Mouse (Mus musculus) urinary bladder, postnatal 4 days (tissue): ENCODE results near the gene Polr1c.

ENCODE experiments used
- DNase-seq, 2 experiments: peaks; one replicate each; pipeline ENCODE4 v3.0.0; 2021 to 2022; ENCODE audit warnings: low spot score in 2 of 2

Polr1c gene

GRCm38 (mm10) chr17:46247512-46248188 lies at the start of gene Polr1c, which contains the start of gene Yipf3:
Gene Polr1c (minus strand): TSS chr17:46248054.
Gene Yipf3 (plus strand): TSS chr17:46248080.
- DNase-seq, result peak; percentile 91 to 96

- no peak for DNase-seq
These were observed 49.1 kb upstream of the Polr1c start for GRCm38 (mm10) chr17:46297028-46297363.

GRCm38 (mm10) chr17:46296601-46297000 lies 48.7 kb upstream of the Polr1c start:
- DNase-seq, result no peak

- DNase-seq, result peak in 1 of 2 experiments; percentile 55
These were observed 39.8 kb upstream of the Polr1c start for GRCm38 (mm10) chr17:46287678-46288095.

- DNase-seq, result no peak
These were observed 37.6 kb upstream of the Polr1c start for GRCm38 (mm10) chr17:46285407-46285806.

- no peak for DNase-seq
These were observed 36.8 kb upstream of the Polr1c start for GRCm38 (mm10) chr17:46284653-46285052.

- no peak for DNase-seq
These were observed 36.1 kb upstream of the Polr1c start for GRCm38 (mm10) chr17:46283911-46284310.

GRCm38 (mm10) chr17:46283140-46283539 lies 35.3 kb upstream of the Polr1c start:
- DNase-seq, result no peak

- DNase-seq, result peak; percentile 88
These were observed 34.7 kb upstream of the Polr1c start, which contains the start of gene Tjap1 for GRCm38 (mm10) chr17:46282483-46283123. Gene Tjap1 (minus strand): TSS chr17:46283026.

- no peak for DNase-seq
These were observed 30.3 kb upstream of the Polr1c start for GRCm38 (mm10) chr17:46278011-46278765.

- DNase-seq, result no peak
These were observed 29.7 kb upstream of the Polr1c start for GRCm38 (mm10) chr17:46277586-46277985.

GRCm38 (mm10) chr17:46275506-46275905 lies 27.7 kb upstream of the Polr1c start:
- no peak for DNase-seq

GRCm38 (mm10) chr17:46275034-46275433 lies 27.2 kb upstream of the Polr1c start:
- DNase-seq, result no peak

GRCm38 (mm10) chr17:46274465-46274864 lies 26.6 kb upstream of the Polr1c start:
- DNase-seq, result no peak

- no peak for DNase-seq
These were observed 26.0 kb upstream of the Polr1c start for GRCm38 (mm10) chr17:46273803-46274236.

GRCm38 (mm10) chr17:46272675-46273074 lies 24.8 kb upstream of the Polr1c start:
- no peak for DNase-seq

- DNase-seq, result no peak
These were observed 24.2 kb upstream of the Polr1c start for GRCm38 (mm10) chr17:46272058-46272457.

- DNase-seq, result no peak
These were observed 22.1 kb upstream of the Polr1c start for GRCm38 (mm10) chr17:46269771-46270534.

GRCm38 (mm10) chr17:46268026-46268720 lies 20.3 kb upstream of the Polr1c start:
- no peak for DNase-seq

- no peak for DNase-seq
These were observed 19.7 kb upstream of the Polr1c start for GRCm38 (mm10) chr17:46267511-46267910.

- DNase-seq, result no peak
These were observed 19.1 kb upstream of the Polr1c start for GRCm38 (mm10) chr17:46266986-46267385.
